Mouse (Mus musculus): ENCODE data around the gene Ear14.

DNA sequence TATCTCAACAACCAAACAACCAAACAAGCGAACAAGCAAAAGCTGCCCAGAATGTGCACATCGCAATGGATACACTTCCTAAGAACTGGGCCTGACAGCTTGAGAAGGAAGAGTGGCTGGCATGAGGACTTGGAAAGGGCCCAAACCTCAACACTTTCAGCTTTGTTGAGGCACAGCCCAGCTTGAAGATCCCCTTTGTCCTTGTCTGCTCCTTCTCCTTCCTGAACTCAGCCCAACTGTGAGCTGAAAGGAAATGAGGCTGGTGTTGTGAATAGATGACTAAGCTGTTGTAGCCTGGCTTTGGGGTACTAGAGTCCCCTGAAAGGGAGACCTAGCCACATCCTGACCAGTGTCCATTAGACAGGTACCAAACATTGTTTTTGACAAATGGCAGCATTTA lies 3.1 kb upstream of the Ear14 start:
- TF ChIP-seq NELFE (IDR thresholded peaks at IDR 0.05; ENCODE audit: low read depth, low read length) (no peak), CTCF (IDR thresholded peaks at IDR 0.05 in 2 of 3, conservative IDR thresholded peaks at IDR 0.05 in 1 of 3; ENCODE audit: control insufficient read depth in 1 of 3, insufficient read depth in 1 of 3, low read depth in 2 of 3, low read length in 3 of 3, poor library complexity in 1 of 3, severe bottlenecking in 1 of 3) (no peak), UBTF (IDR thresholded peaks at IDR 0.05; ENCODE audit: borderline replicate concordance, insufficient read depth, low read depth, low read length) (no peak), HCFC1 (IDR thresholded peaks at IDR 0.05; ENCODE audit: low read depth, low read length) (no peak), NRF1 (IDR thresholded peaks at IDR 0.05; ENCODE audit: insufficient read depth, low read depth, low read length, poor library complexity, severe bottlenecking) (no peak), MXI1 (IDR thresholded peaks at IDR 0.05; ENCODE audit: low read depth, low read length) (no peak)
